Mouse (Mus musculus): ENCODE measurements around the gene Spi1.
"Not testable (repeated sequence)": the region's sequence is repeated elsewhere in the genome, so short reads cannot be mapped to it uniquely, and the experiment has no call there.

Spi1 gene

DNA sequence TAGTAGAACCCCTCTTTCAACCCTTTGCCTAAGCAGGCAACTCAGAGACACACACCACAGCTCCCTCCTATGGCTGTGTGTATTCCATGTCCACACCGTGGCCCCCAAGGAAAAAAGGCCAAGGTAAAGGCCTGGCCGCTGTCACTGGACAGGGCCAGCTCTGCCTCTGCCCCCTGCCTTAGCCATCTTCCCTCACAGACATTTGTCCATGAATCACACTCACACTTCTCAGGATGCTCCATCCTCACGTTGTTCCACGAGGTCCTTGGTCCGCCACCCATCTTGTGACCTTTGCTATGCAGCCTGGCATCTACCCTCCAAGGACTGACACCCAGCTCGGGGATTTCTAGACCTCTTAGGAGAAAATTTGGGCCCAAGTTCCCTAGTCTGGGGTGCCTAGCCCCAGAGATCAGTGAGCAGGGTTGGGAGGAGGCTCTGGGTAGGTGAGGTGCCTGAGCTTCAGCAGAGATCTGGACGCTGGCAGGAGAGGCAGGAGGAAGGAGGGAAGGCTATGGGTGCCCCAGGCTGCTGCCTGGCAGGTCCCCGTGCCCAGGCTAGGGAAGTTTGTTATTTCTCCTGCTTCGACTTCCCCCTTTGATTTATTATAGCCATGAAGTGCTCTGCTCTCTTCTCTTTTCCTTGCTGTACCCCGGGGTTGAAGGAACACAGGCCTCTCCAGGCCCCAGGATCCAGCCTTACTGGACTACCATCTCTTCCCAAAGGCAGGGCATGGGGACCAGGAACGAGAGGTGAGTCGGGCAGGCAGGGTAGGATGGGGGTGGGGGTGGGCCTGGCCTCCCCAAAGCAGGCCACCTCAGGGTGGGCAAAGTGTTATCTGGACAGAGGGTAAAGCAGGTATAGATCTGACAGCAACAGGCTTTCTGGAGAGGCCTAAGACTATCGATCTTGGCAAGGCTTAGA, at the start of gene Spi1:
Gene Spi1 (plus strand): TSS at position 616 of the 921 bp plus-strand sequence.
- DNase-seq (ENCODE audit: low spot score in 2 of 2): no peak

DNA sequence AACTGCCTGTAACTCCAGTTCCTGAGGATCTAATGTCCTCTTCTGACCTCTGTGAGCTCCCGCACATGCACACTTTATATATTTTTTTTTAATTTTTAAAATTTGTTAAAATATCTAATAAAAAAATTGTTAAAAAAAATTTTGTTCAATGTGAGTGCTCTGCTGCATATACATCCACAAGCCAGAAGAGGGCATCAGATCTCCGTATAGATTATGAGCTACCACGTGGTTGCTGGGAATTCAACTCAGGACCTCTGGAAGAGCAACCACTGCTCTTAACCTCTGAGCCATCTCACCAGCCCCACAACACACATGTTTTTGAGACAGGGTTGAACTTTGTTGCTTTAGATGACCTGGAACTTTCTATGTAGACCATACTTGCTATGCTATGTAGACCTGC, 49.2 kb upstream of the Spi1 start:
- no peak for DNase-seq (ENCODE audit: low spot score in 2 of 2)

DNA sequence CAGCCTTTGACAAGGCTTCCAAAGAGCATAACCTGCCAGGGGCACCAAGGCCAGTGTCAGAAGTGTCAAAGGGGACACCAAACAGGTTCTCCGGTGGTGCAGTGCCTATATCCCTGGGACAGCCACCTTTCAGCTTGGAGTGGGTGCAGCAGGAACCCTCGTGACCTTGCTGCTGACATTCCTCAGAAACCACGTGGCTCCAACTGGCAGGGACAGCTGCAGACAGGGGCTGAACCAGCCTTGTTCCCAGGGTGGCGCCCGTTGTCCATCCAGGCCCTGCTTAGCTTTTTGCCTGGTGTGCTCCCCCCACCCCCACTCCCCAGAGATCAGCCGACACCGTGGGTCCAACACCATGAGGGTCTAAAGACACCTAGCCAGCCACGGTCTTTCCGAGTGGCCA, 46.8 kb upstream of the Spi1 start, which contains the start of gene Rapsn:
Gene Rapsn (plus strand): TSS at position 236 of the 400 bp plus-strand sequence.
- DNase-seq (ENCODE audit: low spot score in 2 of 2): no peak

DNA sequence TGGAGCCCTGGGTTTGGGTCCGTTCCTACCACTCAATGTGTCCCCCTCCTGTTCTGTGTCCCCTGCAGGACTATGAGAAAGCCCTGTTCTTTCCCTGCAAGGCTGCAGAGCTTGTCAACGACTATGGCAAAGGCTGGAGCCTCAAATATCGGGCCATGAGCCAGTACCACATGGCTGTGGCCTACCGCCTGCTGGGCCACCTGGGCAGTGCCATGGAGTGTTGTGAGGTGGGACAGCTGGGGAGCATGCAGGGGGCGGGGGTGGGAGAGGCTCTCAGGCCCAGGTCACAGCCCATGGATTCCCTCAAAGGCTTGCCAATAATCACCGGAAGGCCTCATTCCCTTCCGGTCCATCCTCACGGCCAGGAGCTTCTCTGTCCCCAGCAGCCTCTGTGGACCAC, 40.4 kb upstream of the Spi1 start:
- DNase-seq (ENCODE audit: low spot score in 2 of 2): no peak

DNA sequence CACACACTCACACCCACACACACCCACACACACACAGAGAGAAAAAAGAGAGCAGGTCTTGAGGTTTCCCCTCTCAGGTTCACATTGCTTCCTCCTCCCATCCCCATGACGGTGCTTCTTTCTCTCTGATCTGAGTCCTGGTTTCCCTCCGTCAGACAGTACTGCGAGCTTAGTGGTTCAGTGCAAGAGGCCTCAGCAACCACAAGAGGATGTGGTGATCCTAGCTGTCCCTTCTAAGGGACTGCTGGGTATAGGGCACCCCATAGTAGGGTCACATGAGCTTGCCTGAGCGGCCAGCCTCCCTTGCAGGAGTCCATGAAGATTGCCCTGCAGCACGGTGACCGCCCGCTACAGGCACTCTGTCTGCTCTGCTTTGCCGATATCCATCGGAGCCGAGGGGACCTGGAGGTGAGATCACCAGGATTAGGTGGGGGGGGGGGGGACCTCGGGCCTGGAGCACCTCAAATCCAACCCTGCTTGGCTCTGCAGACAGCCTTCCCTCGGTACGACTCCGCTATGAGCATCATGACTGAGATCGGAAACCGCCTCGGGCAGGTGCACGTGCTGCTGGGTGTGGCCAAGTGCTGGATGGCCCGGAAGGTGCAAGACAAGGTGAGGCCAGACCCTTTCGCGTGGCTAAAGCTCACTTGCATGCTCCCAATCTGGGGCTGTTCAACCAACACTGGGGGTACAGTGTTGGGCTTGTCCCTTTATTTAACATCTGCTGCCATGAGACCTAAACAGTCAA, 39.4 kb upstream of the Spi1 start:
- DNase-seq (ENCODE audit: low spot score in 2 of 2): no peak

DNA sequence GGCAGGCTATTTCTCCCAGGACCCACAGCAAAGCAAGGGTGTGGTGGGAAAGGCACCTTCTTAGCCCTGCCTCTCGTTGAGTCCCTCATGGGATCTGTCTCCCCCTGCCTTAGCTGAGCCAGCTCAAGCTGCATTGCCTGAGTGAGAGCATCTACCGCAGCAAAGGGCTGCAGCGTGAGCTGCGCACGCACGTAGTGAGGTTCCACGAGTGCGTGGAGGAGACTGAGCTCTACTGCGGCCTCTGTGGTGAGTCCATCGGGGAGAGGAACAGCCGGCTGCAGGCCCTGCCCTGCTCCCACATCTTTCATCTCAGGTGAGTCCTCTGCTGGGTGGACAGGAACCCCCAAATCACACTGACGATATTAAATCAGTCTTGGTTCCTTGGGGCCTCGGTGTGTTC, 37.5 kb upstream of the Spi1 start:
- no peak for DNase-seq (ENCODE audit: low spot score in 2 of 2)

DNA sequence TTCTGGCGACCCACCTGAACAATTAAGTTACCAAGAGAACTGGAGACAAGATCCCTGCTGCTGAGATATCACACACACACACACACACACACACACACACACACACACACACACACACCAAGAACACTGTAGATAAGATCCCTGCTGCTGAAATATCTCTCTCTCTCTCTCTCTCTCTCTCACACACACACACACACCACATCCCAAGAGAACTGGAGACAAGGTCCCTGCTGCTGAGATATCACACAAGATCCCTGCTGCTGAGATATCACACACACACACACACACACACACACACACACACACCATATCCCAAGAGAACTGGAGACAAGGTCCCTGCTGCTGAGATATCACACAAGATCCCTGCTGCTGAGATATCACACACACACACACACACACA, 36.4 kb upstream of the Spi1 start:
- not testable (repeated sequence) for DNase-seq (ENCODE audit: low spot score in 2 of 2)

DNA sequence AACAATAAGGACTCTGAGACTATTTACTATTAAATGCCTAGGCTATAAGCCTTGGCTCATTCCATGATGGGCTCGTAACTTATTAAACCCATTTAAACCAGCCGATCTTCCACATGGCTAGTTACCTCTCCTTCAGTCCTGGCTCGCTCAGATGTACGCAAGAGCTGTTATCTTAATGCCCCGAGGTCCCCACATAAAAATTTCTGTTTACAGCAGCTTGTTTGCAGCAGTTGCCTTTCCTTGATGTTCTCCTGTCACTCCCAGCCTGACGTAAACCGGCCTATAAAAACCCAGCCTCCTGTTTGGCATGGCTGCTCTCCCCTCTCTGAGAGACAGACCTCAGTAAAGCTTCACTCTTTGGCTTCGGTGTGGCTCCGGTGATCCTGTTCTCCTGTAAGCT, 34.8 kb upstream of the Spi1 start:
- no peak for DNase-seq (ENCODE audit: low spot score in 2 of 2)

DNA sequence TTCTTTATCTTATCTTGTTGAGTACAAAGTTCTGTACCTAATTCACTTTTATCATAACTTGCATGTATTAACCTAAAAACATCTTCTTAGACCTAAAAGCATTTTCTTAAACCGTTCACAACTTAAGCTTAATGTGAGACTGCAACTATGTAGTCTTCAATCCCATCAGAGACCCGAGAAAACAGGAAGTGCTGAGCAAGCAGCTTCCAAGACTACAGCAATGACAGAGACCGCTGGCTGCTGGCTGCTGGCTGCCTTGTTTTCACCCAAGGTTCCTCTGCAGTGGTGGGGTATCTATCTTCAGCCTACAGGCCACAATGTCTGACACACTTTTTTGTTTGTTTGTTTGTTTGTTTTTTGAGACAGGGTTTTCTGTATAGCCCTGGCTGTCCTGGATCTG, 30.3 kb upstream of the Spi1 start:
- no peak for DNase-seq (ENCODE audit: low spot score in 2 of 2)

DNA sequence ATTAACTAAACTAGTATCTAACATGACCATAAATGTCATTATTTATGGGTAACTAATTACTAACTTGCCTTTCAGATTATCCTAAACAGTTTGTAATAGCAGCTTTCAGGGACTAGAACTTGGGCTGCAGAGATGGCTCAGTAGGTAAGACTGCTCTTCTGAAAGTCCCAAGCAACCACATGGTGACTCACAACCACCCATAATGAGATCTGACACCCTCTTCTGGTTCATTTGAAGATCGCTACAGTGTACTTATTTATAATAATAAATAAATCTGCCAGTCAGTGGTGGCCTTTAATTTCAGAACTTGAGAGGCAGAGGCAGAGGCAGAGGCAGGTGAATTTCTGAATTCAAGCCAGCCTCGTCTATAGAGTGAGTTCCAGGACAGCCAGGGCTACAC, 29.4 kb upstream of the Spi1 start:
- DNase-seq (ENCODE audit: low spot score in 2 of 2): no peak

DNA sequence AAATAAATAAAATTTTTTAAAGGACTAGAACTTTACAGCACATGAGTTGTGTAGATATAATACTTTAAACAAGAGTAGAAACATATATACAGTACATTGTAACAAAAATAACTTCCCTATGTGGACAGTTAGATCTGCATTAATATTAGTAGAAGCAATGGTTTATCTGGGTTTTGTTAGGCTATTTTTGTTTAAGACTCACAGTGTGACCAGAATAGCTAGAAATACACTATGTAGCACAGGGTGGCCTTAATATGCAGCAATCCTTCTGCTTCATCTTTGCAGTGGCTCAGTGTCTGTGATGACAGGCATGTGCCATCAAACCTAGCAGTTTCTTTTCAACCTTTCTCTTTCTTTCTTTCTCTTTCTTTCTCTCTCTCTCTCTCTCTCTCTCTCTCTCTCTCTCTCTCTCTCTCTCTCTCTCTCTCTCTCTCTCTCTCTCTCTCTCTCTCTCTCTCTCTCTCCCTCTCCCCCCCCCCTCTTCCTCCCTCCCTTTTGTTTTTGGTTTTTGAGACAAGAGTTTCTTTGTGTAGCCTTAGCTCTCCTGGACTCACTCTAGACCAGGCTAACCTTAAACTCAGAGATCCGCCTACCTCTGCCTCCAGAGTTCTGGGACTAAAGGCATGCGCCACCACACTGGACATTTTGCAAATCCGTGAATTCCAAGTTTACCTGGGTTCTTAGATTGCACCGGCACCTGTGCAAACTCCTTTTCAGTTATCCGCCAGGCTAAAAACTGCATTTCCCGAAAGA, 28.8 kb upstream of the Spi1 start:
- no peak for DNase-seq (ENCODE audit: low spot score in 2 of 2)

DNA sequence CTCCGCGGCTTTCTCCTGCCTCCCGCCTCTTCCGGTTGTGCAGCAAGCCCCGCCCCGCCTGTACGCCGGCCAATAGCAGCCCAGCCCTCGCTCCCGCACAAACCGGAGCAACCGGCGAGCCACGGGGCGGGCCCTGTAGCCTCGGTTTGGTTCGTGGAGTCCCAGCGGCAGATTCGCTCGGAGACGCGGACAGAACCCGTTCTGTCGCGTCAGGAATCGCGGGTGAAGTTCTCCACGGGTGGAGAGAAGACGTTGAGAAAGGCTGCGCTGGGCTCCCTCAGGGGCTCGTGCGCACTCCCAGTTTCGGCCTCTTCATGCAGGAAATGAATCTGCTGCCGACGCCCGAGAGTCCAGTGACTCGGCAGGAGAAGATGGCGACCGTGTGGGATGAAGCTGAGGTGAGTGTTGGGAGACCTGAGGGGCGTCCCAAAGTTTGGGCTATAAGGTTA, 28.2 kb upstream of the Spi1 start, which contains the start of gene Psmc3:
Gene Psmc3 (plus strand): TSS at position 76 of the 449 bp plus-strand sequence.
- peak; percentile 92 to 97 for DNase-seq (ENCODE audit: low spot score in 2 of 2)

DNA sequence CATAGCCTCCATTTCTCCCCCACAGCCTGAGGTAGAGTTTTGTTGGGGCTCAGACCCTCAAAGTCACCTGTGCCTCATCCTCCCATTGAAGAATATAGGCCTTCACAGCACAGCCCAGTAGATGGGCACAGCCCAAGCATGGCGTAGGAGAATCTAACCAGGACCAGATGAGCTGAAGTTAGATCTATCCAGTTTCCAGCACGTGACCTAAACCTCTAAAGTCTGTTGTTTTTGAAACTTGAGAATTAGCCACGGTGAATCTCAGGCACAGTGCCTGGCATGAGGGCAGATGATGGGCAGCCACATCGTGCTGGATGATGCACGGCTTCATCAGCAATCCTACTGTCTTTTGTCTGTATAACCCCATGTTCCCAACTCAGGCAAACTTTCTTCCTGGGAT, 23.8 kb upstream of the Spi1 start:
- no peak for DNase-seq (ENCODE audit: low spot score in 2 of 2)

DNA sequence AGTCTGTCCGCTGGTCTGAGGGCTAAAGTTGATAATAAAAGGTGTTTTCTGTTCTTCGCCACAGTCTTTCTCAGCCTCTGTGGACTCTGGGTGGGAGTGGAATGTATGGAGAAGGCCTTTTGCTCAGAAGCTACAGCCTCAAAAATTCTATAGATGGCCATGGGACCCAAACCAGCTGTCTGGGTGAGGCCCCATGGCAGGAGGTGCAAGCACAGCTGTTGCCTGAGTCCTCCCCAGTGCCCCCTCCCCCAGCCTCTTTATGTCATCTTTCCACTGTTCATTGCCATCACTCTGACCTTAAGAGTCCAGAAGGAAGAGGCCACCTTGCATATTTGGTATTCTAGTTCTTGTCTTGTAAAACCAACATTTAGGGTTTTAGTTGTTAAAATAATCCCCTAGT, 22.8 kb upstream of the Spi1 start:
- DNase-seq (ENCODE audit: low spot score in 2 of 2): no peak

DNA sequence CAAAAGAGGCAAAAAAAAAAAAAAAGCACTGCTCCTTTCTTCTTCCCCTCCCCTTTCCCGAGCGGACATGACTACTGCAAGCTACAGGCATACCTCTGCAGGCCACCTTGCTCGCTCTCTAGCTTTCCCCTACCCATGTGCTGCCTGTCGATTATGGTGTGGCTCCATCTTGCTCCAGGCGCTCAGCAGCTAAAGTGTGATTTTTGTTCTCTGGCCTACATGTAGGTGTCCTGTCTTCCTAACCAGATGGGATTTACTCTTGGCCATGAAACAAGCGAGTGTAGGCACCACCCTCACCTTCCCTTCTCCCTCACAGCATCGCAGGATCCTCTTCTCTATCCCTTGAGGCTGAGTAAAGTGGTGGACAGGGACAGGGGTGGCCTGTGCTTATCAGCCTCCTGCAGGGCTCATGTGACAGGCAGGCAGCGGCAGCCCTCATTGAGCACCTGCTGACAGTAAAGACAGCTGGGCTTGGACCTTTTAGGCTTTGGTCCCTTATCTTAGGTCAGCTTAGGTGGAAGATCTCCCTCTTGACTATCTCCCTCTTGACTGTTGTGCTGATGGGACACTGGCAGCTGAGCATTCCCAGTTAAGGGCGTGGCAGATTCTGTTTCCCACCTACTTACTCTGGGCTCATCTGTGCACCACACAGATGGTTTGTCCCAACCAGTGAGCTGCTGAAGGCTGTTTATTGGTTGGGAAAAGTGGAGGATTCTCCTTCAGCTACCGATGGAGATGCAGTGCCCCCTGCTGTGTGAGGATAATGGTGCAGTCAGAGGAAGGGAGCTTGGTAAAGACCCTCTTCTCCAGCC, 21.4 kb upstream of the Spi1 start:
- peak in 1 of 2 experiments; percentile 68 for DNase-seq (ENCODE audit: low spot score in 2 of 2)

DNA sequence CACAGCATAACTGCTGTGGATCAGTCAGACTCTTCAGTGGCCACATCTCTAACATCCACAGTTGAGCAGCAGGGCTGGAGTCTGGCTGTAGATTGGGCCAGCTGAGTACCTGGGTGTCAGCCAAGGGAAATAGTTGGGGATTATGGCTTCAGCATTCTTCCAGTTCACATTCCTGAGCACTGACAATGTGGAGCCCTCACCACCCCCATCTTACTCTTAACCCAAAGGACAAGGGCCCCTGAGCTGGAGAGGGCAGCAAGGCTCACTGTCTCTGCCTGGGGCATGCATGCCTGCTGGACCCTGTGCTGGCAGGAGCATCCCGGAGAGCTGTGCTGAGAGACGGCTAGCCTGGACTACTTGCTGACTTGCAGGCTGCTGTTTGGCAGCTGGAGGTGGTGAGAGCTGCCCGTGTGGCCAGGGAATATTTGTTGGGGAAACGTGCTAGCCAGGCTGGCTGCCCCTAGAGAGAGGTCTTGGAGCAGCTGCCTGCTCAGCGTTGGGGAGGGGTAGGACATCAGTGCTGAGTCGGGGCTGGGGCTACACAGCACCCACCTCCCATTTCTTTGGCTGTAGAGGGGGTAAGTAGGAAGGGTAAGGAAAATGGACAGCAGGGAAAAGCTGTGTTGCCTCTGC, 20.2 kb upstream of the Spi1 start:
- DNase-seq (ENCODE audit: low spot score in 2 of 2): no peak

DNA sequence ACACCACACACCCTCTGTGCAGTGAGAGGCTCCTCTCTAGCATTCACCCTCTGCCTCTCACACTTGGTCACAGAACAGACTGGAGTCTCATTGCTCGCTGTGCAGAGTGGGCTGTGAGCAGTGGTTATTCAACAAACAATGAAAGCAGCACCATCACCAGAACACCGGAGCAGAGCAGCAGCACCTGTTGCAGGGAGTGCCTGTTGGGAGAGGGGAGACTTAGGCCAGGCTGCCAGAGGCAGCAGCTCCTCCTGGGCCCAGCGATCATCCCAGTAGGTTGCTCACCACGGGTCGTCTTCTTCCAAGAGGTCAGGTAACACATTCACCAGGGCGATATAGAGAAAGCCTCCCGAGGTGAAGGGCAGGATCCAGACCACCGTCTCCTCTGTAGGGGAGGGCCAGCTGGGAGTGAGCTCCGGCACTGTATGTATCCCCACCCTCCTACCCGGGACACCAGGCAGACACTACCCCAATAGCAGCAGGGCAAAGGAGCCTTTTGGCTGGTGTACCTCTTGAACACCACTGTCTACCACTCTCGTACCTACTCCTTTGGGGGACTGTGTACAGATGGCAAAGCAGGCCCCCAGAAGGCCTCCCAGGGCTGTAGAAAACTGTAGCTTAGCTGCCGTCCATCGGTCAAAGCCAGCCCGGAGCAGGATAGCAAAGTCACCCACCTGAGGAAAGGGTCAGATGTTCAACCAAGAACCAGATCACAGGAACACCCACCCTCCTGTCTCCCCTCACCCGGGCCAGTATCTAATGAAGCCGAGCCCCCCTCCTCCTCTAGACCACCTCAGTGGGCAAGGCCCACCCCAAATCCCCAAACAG, 19.2 kb upstream of the Spi1 start:
- DNase-seq (ENCODE audit: low spot score in 2 of 2): no peak

DNA sequence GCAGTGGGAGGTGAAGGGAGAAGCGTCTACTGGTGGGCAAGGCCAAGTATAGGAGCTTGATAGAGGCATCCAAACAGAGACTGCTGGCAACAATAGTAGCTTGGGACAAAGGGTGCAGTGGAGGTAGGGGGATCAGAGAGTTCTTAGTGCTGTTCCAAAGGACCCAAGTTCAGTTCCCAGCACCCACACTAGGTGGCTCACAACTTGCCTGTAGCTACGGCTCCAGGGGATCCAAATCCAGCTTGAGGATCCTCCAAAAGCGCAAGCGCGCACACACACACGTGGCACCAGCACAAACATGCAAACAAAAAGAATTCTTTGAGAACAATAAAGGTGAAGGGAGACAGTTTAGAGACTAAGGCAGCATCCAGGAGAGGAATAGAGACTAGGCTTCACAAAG, 18.0 kb upstream of the Spi1 start:
- no peak for DNase-seq (ENCODE audit: low spot score in 2 of 2)

DNA sequence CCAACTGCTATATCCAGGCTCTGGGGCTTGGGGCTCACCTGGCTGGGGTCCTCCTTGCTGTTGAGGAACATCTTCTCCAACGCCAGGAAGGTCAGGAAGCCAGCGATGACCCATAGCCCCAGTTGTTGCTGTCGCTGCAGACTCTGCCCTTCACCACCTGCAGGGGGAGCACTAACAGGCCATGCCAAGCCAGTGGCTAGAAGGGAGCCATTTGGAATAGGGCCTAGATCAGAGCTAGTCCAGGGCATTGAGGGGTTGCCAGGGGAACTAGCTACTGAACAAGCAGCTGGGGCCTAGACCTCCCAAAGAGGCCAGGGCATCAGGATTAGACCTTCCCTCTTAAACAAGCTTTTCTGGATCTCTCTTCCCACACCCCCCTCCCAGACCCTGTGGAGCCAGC, 16.6 kb upstream of the Spi1 start:
- DNase-seq (ENCODE audit: low spot score in 2 of 2): no peak

DNA sequence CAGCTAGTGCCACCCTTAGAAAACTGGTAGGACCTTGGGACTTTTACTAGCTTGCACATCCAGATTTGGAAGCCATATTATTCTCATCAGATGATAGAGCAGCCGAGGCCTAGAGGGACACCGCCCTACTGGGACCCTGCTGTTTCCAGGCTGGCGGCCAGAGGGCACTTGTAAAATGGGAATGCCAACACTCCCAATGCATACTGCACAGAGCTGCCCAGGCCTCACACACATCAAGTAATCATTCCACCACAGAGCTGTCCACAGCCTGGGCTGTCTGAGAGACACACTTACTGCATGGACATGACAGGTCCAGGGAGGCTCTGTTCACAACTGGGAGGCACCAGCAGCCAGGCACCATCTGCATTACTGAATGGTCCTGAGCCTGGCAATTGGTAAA, 15.7 kb upstream of the Spi1 start:
- DNase-seq (ENCODE audit: low spot score in 2 of 2): no peak
